Mouse (Mus musculus): Measurements from ENCODE around the gene Slc16a8.

- TF ChIP-seq CTCF (IDR thresholded peaks at IDR 0.05; ENCODE audit: insufficient read depth, low read depth, low read length) (no peak), POLR2A (IDR thresholded peaks at IDR 0.05; ENCODE audit: insufficient read depth, low read depth, low read length) (no peak)
These were observed 44.2 kb downstream of the Slc16a8 start for GRCm38 (mm10) chr15:79210357-79210756.

Measured in olfactory bulb, adult 2 months (tissue).